Mouse (Mus musculus) brown adipose tissue, adult 24 weeks (tissue): ENCODE measurements around the gene Csf1. TPM values are rescaled to one million over a fixed set of nuclear protein-coding genes. Genes with fewer than 3 reads are reported as not detected.

Experiments used
- polyA plus RNA-seq: library from polyadenylated mRNA; stranded (reverse); fragments of >200 nt; gene quantifications from 2 replicates; pipeline ENCODE4 v1.2.4, GENCODE M21; 2012; ENCODE audit not compliant: missing spikeins, insufficient read depth, insufficient read length

Gene Csf1
- polyA plus RNA-seq, 1 experiment: 14.8 TPM

Other genes starting within 250 kb of the Csf1 start
- gene Slc6a17, start 242.5 kb downstream of the Csf1 start, polyA plus RNA-seq: 1.0 TPM in 1 of 2 replicates, not detected in the other
- gene Ubl4b, start 205.4 kb downstream of the Csf1 start, polyA plus RNA-seq: not detected in 2 replicates
- not detected in 2 replicates for gene Alx3, start 165.4 kb downstream of the Csf1 start, polyA plus RNA-seq
- gene Gm10961, start 129.1 kb downstream of the Csf1 start, polyA plus RNA-seq: not detected in 2 replicates
- gene Strip1, start 128.8 kb downstream of the Csf1 start, polyA plus RNA-seq: 21.9 and 27.7 TPM in 2 replicates
- gene Ahcyl1, start 63.9 kb downstream of the Csf1 start, polyA plus RNA-seq: 510 and 528 TPM in 2 replicates
- gene Eps8l3, start 116.8 kb upstream of the Csf1 start, polyA plus RNA-seq: not detected in 2 replicates
- gene Gstm5, start 135.4 kb upstream of the Csf1 start, polyA plus RNA-seq: 117 and 121 TPM in 2 replicates
- gene Gstm7, start 171.3 kb upstream of the Csf1 start, polyA plus RNA-seq: 10.3 and 15.8 TPM in 2 replicates
- 3.1 and 7.9 TPM in 2 replicates for gene Gstm6, start 183.3 kb upstream of the Csf1 start, polyA plus RNA-seq
- gene Gstm3, start 208.8 kb upstream of the Csf1 start, polyA plus RNA-seq: not detected in 2 replicates
- gene Gstm2, start 226.0 kb upstream of the Csf1 start, polyA plus RNA-seq: 116 and 122 TPM in 2 replicates